Mouse (Mus musculus) gastrocnemius, adult 18-20 months (tissue): ENCODE data around the gene Adam19. TPM values are rescaled to one million over a fixed set of nuclear protein-coding genes. Genes with fewer than 3 reads are reported as not detected.

Source experiments
- DNase-seq: peaks from one replicate; pipeline ENCODE4 v3.0.0; 2021; ENCODE audit warnings: low spot score
- total RNA-seq, 2 experiments: library from RNA; stranded (reverse); gene quantifications; 2 replicates each; pipeline ENCODE4 v1.2.3; 2021

Gene Adam19
- total RNA-seq, 2 experiments from 2014 or later: 1.9 to 4.1 TPM

- DNase-seq: peak; percentile 34
These were observed 17.5 kb downstream of the Adam19 start for GRCm38 (mm10) chr11:46073061-46073849.

- DNase-seq: no peak
These were observed 18.3 kb downstream of the Adam19 start for GRCm38 (mm10) chr11:46073850-46074688.

GRCm38 (mm10) chr11:46075507-46075906, 19.7 kb downstream of the Adam19 start:
- no peak for DNase-seq

DNA sequence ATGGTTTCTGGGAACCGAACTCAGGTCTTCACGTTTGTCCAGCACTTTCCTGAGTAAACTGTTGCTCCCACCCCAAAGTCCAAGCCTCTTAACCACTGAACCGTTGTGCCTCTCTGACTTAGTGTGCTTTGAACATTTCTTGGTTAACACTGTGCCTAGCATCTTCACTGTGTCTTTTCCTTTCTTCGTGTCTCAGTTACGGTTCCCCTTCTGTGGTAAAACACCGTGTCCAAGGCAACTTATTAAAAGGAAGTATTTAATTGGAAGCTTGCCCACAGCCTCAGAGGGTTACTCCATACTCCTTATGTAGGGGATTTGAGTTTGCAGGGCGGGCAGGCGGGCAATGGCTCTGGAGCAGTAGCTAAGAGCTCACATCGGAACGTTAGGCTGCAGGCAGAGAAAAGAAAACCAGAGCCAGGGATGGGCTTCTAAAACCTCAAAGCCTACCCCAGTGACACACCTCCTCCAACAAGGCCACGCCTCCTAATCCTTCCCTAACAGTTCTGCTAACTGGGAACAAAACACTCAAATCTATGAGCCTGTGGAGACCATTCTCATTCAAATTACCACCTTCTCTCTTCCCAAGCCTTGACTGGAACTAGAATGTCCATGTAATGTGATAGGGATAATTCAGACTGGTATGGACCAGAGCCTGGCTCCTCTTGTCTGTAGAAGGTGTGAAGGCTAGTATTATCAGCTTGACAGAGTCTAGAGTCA, 20.8 kb downstream of the Adam19 start:
- DNase-seq: no peak

- no peak for DNase-seq
These were observed 21.5 kb downstream of the Adam19 start for GRCm38 (mm10) chr11:46077304-46077703.

DNA sequence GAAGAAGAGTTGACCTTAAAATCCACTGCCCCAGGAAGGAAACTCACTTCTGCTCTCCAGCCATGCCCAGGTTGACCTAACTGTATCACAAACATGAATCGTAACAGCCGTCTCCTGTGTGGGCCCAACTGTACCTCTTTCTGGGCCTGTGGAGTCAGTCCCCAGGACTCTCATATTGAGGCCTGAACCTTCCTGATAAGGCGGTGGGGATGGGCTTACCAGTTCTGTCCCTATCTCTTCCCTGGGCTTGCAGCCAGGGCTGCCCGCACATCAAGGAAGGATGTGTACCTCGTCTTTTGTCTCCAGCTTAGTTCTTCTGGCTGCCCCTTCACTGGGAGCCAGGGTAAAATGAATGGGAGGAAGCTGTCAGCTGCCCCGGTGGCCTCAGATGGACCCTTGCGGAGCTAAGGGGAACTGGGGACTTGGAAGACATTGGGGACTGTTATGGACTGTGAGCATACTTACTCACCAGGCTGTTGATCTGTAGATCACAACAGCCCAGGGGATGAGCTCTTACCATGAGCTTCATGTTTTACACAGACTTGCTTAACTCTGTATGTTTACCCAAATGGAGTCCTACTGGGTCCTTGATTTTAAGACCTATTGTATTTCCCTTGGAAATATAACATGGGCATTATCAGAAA, 22.1 kb downstream of the Adam19 start:
- DNase-seq: no peak

DNA sequence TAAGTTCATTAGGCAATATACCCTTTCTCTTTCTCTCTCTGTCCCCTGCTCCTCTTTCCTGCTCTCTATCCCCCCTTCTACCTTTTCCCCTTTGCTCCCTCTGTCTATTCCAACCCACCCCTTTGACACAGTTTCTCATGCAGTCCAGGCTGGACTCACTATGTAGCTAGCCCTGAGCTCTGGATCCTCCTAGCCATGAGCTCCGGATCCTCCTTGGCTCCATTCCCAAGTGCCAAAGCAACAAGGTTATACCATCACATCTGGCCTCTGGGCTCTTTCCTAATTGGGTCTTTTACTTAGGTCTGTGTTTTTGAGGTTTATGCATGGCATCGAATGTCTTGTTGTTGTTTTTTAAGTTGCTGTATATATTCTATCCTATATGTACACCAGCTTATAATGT, 25.3 kb downstream of the Adam19 start:
- no peak for DNase-seq

GRCm38 (mm10) chr11:46083405-46083804, 27.6 kb downstream of the Adam19 start:
- DNase-seq: no peak

GRCm38 (mm10) chr11:46083835-46084444, 28.1 kb downstream of the Adam19 start:
- no peak for DNase-seq

- peak; percentile 51 for DNase-seq
These were observed 28.8 kb downstream of the Adam19 start for GRCm38 (mm10) chr11:46084568-46084967.

GRCm38 (mm10) chr11:46085398-46086163, 29.8 kb downstream of the Adam19 start:
- peak; percentile 47 for DNase-seq

- no peak for DNase-seq
These were observed 30.7 kb downstream of the Adam19 start for GRCm38 (mm10) chr11:46086446-46086845.

GRCm38 (mm10) chr11:46089081-46089713, 33.4 kb downstream of the Adam19 start:
- no peak for DNase-seq

GRCm38 (mm10) chr11:46090036-46090725, 34.4 kb downstream of the Adam19 start:
- DNase-seq: no peak

- no peak for DNase-seq
These were observed 35.3 kb downstream of the Adam19 start for GRCm38 (mm10) chr11:46090951-46091667.

GRCm38 (mm10) chr11:46092121-46092520, 36.3 kb downstream of the Adam19 start:
- no peak for DNase-seq

DNA sequence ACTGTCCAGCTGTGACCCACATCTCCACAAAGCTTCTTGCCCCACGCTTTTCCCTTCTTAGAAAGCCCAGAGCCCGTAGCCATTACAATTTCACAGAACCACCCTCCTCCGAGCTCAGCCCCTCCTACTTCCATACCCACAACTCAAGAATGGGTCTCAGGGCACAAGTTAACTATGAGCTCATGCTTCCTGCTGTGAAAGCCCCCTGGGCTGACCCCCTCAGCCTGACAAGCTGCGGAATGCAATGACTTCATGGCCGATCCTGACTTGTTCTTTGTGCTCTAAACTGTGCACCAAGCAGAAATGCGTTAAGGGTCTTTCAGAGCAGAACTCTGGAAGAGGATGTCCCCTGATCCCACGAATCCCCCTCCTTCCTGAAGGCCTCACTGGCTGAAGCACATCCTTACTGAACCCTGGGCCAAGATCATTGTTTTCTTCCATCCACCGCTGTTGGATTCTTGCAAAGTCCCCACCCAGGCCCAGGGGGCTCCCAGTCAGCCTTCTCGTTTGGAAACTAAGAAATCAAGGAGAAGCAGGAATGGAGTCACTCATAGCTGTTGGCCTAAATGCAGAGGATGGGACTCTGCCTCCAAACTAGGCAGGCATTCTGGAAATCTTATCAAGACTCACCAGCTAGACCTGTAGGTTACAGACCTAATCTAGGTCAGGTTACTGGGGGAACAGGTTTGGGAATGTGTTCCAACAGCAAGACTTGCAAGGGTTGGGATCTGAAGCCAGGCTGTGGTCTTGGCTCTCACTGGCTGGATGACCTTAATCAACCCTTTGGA, 39.9 kb downstream of the Adam19 start:
- peak; percentile 68 for DNase-seq

DNA sequence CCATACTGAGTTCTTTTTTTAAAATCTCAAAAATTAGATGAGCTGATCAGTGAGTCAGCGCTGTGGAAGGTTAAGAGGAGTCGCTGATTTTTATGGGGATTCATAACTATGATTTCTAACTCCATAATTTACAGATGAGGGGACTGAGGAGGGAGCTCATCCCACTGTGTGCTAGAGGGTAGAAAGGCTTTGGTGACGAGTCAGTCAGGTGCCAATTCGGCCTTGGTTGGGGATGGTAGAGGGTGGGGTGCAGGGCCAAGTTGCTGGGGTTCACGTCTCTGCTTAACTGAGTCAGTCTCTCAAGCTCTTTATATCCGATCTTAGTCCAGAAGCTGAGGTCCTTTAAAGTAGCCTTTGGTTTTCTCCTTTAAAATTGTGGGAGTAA, 40.5 kb downstream of the Adam19 start:
- no peak for DNase-seq
